In genomic region chr15:85859490-85860031, GRCm38 (mm10) we compare ENCODE assay signal across 8 mouse cellular contexts. TPM values are rescaled to one million over a fixed set of nuclear protein-coding genes. Genes with fewer than 3 reads are reported as not detected.
DNase-seq lines count a peak whose midpoint lies in the region; ATAC-seq lines count a peak whose summit lies in the region.

Gene Gtse1, plus strand, starts transcription at chr15:85859745.

- peak within 1 kb of the TSS; percentile 79 for H3K9ac ChIP-seq in forebrain, embryonic 14.5 days (ENCODE audit: low read length)
- H3K9ac ChIP-seq in neural tube, embryonic 15.5 days (replicated peaks) = peak within 1 kb of the TSS; percentile 76

- H3K27ac ChIP-seq in forebrain, embryonic 14.5 days (ENCODE audit: low read depth, low read length) = peak within 1 kb of the TSS; percentile 31; the same call in 1 of the 2 replicates
- peak within 1 kb of the TSS; percentile 87 for H3K27ac ChIP-seq in neural tube, embryonic 15.5 days (replicated peaks)

- WGBS in forebrain, embryonic 14.5 days = under 1% methylated on average over 42 of the region's 42 CpGs
- under 1% methylated on average over 42 of the region's 42 CpGs for WGBS in neural tube, embryonic 15.5 days

- peak within 1 kb of the TSS; percentile 44 for H3K4me3 ChIP-seq in forebrain, embryonic 14.5 days (ENCODE audit: low read depth, low read length)
- H3K4me3 ChIP-seq in neural tube, embryonic 15.5 days (replicated peaks) = peak within 1 kb of the TSS; percentile 65

- intact Hi-C loops in heart, postnatal 14 days (cut with DNase I) = no loop called here

- H3K9me3 ChIP-seq in forebrain, embryonic 14.5 days (replicated peaks; ENCODE audit: control insufficient read depth, low read length) = no peaks in the 10 kb centered on the region
- H3K9me3 ChIP-seq in neural tube, embryonic 15.5 days (replicated peaks) = no peaks in the 10 kb centered on the region

- DNase-seq in ES-CJ7 (ENCODE audit: low read depth, low spot score) = peak; percentile 98
- DNase-seq in cerebellum, adult 11 months = peak; percentile 89
- peak; percentile 99 for DNase-seq in forebrain, embryonic 14.5 days (ENCODE audit: low spot score)
- DNase-seq in heart, postnatal 14 days = peak; percentile 90 to 95
- DNase-seq in layer of hippocampus, adult 11-12 months (ENCODE audit: low spot score) = peak; percentile 95
- DNase-seq in lung, adult 18-20 months = peak; percentile 95 to 97
- peak; percentile 96 for DNase-seq in testis, postnatal 14 days (ENCODE audit: low spot score)

- H3K27me3 ChIP-seq in forebrain, embryonic 14.5 days (replicated peaks; ENCODE audit: control insufficient read depth, insufficient read depth, low read length) = no peaks in the 10 kb centered on the region
- H3K27me3 ChIP-seq in neural tube, embryonic 15.5 days (replicated peaks) = no peaks in the 10 kb centered on the region

- H3K4me1 ChIP-seq in forebrain, embryonic 14.5 days (ENCODE audit: control insufficient read depth, insufficient read depth, low read length) = peaks cover 13% of the 10 kb centered on the region; the same call in 1 of the 2 replicates
- H3K4me1 ChIP-seq in neural tube, embryonic 15.5 days = peaks cover 26% of the 10 kb centered on the region

- peaks cover 29% of the 10 kb centered on the region for H3K36me3 ChIP-seq in forebrain, embryonic 14.5 days (ENCODE audit: control insufficient read depth, insufficient read depth, low read length)
- no peaks in the 10 kb centered on the region for H3K36me3 ChIP-seq in neural tube, embryonic 15.5 days

- peak within 1 kb of the TSS; percentile 85 for H3K4me2 ChIP-seq in forebrain, embryonic 14.5 days (ENCODE audit: low read length)
- peak within 1 kb of the TSS; percentile 93 for H3K4me2 ChIP-seq in neural tube, embryonic 15.5 days

- ATAC-seq in forebrain, embryonic 14.5 days = peak; percentile 100
- peak; percentile 98 for ATAC-seq in neural tube, embryonic 15.5 days (ENCODE audit: low FRiP score)

RNA-seq across cellular contexts. Expression of gene Gtse1, which starts in this region (rescaled TPM):
- polyA plus RNA-seq in forebrain, embryonic 14.5 days (2014; fragmentation: Nextera tagmentation; extraction: Ambion mirVana) = 14.3 and 15.7 TPM in 2 replicates
- total RNA-seq in heart, postnatal 14 days (2021) = 1 to 10 TPM; 1.4 to 2.3 TPM
- polyA plus RNA-seq in neural tube, embryonic 15.5 days (2015; fragmentation: Nextera tagmentation; extraction: Ambion mirVana) = 3.5 and 8.4 TPM in 2 replicates

Comparison
In these comparisons a context has a peak if more than half of its experiments do, and no peak if none do; other contexts are left out.
1. Peak in every context shown above with its lines: DNase-seq, ATAC-seq, H3K4me3 ChIP-seq and H3K27ac ChIP-seq.